Mouse (Mus musculus): ENCODE results near the gene Lrit2.

DNA sequence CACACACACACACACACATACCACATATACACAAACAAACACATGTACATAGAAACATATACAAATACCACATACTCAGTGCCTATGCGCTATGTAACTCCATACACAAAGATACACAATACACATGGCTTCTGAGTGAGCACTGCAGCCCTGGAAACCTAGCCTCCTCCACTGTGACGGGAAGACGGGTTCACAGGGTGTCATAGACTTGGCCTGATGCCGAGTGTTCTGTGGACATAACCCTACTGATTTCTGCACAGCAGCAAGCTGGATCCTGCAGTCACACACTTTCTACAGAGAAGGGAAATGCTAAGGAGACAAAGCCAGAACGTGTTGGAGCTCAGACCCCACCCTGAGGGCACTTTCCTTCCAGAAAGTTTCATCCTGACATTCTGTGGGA lies 37.0 kb downstream of the Lrit2 start:
- TF ChIP-seq CTCF (IDR thresholded peaks at IDR 0.05; ENCODE audit: low read depth) = no peak
- TF ChIP-seq EP300 (IDR thresholded peaks at IDR 0.05; ENCODE audit: low read depth) = no peak
